Mouse (Mus musculus): Measurements from ENCODE around the gene Zfp764.
"Not testable (repeated sequence)": the region's sequence is repeated elsewhere in the genome, so short reads cannot be mapped to it uniquely, and the experiment has no call there.

Zfp764 gene

GRCm38 (mm10) chr7:127406002-127406987 lies at the start of gene Zfp764:
Zfp764 (minus strand) TSS chr7:127406822.
- peak; percentile 84 to 86 for DNase-seq

GRCm38 (mm10) chr7:127454905-127455304 lies 48.3 kb upstream of the Zfp764 start:
- no peak for DNase-seq

GRCm38 (mm10) chr7:127453056-127453455 lies 46.4 kb upstream of the Zfp764 start:
- DNase-seq: no peak

GRCm38 (mm10) chr7:127449966-127450365 lies 43.3 kb upstream of the Zfp764 start:
- DNase-seq: no peak

GRCm38 (mm10) chr7:127448521-127449300 lies 42.1 kb upstream of the Zfp764 start, which contains the start of gene Zfp689:
Zfp689 (minus strand) TSS chr7:127449158.
- DNase-seq: peak; percentile 91 to 94

- DNase-seq: no peak
Measured at GRCm38 (mm10) chr7:127443976-127444375, 37.4 kb upstream of the Zfp764 start.

GRCm38 (mm10) chr7:127437724-127438123 lies 31.1 kb upstream of the Zfp764 start:
- DNase-seq: peak; percentile 67 to 70

GRCm38 (mm10) chr7:127435206-127435605 lies 28.6 kb upstream of the Zfp764 start:
- DNase-seq: no peak

- no peak for DNase-seq
Measured at GRCm38 (mm10) chr7:127426354-127426753, 19.7 kb upstream of the Zfp764 start.

GRCm38 (mm10) chr7:127425911-127426310 lies 19.3 kb upstream of the Zfp764 start:
- no peak for DNase-seq

- no peak for DNase-seq
Measured at GRCm38 (mm10) chr7:127425291-127425690, 18.7 kb upstream of the Zfp764 start.

- DNase-seq: no peak
Measured at GRCm38 (mm10) chr7:127422247-127422646, 15.6 kb upstream of the Zfp764 start.

GRCm38 (mm10) chr7:127421388-127422191 lies 15.0 kb upstream of the Zfp764 start, which contains the start of gene Zfp688:
Zfp688 (minus strand) TSS chr7:127422068.
- peak; percentile 99 for DNase-seq

- no peak for DNase-seq
Measured at GRCm38 (mm10) chr7:127411418-127411817, 4.8 kb upstream of the Zfp764 start.

GRCm38 (mm10) chr7:127404101-127404500 lies 2.5 kb downstream of the Zfp764 start:
- not testable (repeated sequence) for DNase-seq

GRCm38 (mm10) chr7:127402980-127403379 lies 3.6 kb downstream of the Zfp764 start:
- DNase-seq: no peak

- no peak for DNase-seq
Measured at GRCm38 (mm10) chr7:127400355-127400754, 6.3 kb downstream of the Zfp764 start.

- DNase-seq: peak in 1 of 2 experiments; percentile 7
Measured at GRCm38 (mm10) chr7:127393944-127394333, 12.7 kb downstream of the Zfp764 start.

GRCm38 (mm10) chr7:127393157-127393943 lies 13.3 kb downstream of the Zfp764 start, which contains the start of gene E430018J23Rik:
E430018J23Rik (minus strand) TSS chr7:127393629.
- peak; percentile 96 to 98 for DNase-seq

GRCm38 (mm10) chr7:127392251-127392824 lies 14.3 kb downstream of the Zfp764 start:
- no peak for DNase-seq

- DNase-seq: no peak
Measured at GRCm38 (mm10) chr7:127391538-127391937, 15.1 kb downstream of the Zfp764 start.

Measured in B cell, adult 2 months (primary cell).